Mouse (Mus musculus) c-Kit-positive CD71-positive TER-119-positive erythroid progenitor cells, embryonic 14.5 days (primary cell): ENCODE results near the gene Rgs7.

ENCODE experiments used
- DNase-seq: peaks from one replicate; pipeline ENCODE4 v3.0.0-alpha.2; 2013; ENCODE audit warnings: low spot score

Gene Rgs7

GRCm38 (mm10) chr1:175491861-175492682, at the start of gene Rgs7:
Gene Rgs7 (minus strand): TSS chr1:175492500.
- no peak for DNase-seq

GRCm38 (mm10) chr1:175540700-175541099, 48.4 kb upstream of the Rgs7 start:
- no peak for DNase-seq

DNA sequence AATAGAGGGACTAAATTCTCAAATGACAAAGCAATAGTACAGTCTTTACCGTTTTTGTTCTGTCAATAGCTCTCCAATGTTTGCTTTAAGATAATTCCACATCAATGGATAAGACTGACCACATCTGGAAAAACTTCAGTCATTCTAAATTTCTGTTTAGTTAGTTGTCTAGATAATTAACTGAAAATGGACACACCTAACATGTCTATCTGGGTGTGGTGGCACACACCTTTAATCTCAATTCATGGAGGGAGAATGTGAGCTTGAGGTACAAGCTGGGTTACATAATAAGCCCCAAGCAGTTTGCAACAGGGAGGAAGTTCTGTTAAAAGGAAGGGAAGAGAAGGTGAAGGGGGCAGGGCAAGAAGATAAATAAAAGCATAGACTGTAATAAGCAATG, 45.0 kb upstream of the Rgs7 start:
- no peak for DNase-seq

DNA sequence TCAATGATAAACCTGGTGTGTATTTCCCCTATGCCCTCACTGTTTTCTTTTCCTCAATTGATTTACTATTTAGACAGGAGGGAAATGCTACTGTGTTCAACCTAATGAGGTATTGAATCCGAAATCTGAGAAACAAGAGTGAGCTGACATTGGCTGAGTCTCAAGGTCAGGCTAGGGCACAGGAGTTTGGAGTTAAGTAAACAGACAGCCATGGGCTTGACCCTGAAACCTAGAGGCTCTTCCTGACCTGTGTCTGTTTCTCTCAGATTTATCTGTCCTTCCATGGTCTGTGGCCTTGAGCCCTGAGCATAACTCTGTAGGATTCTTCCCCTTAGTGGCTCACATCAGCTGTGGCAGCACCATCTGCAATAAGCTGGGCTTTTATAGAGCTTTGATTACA, 37.6 kb upstream of the Rgs7 start:
- no peak for DNase-seq

DNA sequence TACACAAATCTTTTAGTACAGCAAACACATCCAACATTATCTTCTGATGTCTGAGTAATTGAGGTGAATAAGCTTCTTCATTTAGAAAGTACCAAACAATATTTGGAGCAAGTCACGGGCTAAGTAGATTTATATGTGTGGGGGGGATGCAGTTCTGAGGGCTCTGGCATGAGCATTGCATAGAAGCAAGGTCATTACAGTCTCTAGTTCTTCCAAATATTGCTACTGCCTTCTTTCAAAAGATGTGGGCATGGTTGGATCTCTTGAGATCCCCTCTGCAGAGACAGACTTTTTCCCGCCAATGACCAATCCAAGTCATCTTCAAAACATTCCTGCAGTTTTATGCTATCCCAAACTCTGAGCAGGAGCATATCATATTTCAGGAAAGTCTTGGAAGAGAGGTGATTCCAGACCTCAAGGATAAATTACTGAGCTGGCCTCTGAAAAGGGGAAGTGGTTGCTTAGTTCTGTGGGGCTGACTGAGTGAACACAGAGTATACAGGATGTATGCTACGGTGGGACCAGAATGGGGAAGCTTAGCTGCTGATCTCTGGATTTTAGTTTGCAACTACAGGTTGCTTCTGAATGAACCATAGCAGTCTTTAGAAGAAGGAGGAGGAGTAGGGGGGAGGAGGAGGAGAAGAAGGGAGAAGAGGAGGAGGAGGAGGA, 32.5 kb upstream of the Rgs7 start:
- DNase-seq = no peak

GRCm38 (mm10) chr1:175523572-175523971, 31.3 kb upstream of the Rgs7 start:
- no peak for DNase-seq

DNA sequence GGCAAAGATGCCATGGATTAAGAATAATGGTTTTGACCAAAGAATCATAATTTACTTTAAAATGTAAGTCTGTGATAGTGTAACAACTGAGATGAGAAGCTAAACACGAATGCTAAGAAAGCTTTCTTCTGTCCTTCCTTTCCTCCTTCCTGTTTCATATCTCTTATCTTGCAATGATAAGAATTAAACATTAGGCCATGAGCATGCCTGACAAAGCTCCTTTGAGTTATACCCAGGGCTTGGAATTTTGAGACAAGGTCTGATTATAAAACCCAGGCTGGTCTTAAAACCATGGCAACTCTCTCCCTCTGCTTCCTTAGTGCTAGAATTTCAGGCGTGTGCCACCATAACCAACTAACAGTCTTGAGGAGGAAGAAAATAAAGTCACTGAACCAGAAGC, 22.2 kb upstream of the Rgs7 start:
- DNase-seq = no peak

DNA sequence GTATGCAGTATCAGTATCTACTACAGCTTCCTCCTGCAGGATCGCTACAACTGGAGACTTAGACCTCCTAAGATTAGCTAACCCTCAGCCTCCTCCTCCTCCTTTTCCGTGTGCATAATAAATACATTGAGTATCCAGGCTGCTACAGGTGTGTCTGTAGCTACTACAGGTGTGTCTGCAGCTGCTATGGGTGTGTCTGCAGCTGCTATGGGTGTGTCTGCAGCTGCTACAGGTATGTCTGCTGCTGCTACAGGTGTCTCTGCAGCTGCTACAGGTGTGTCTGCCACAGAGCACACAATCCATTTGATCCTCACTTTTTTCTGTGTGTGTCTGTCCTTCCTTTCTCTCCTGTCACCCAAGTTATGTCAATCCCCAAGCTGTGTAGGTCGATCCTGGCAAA, 19.9 kb upstream of the Rgs7 start:
- DNase-seq = no peak

GRCm38 (mm10) chr1:175509989-175510388, 17.7 kb upstream of the Rgs7 start:
- DNase-seq = no peak

DNA sequence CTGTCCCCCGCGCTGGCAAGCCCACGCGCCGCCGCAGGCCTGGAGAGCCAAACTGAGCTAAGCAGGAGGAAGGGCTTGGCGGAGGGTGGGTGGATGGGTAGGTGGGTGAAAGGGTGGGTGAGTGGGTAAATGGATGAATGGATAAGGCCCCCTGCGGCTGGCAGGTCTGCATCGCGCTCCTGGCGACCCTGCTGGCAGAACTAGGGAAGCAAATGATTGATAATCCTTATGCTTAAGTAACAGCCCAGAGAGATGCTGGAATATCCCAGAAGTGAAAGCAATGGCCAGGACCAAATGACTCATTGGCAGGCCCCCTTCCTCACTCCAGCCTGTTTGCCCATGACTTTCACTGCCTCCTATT, 363 bp upstream of the Rgs7 start:
- no peak for DNase-seq

DNA sequence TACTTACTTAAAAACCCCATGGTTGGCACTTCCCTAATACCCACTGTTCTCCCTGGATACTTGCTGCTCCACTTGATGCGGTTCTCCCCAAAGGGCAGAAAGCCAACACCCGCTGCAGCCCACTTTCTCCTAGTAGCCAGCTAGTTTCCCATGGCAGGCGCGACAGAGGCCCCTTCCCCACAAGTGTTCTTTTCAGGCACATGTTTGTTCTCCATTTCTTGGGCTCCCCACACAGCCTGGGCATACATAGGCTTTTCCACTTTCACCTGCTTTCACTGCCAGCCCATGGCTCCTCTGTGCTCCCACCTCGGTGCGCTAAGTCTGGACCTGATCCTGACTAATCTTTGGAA, 814 bp downstream of the Rgs7 start:
- no peak for DNase-seq

DNA sequence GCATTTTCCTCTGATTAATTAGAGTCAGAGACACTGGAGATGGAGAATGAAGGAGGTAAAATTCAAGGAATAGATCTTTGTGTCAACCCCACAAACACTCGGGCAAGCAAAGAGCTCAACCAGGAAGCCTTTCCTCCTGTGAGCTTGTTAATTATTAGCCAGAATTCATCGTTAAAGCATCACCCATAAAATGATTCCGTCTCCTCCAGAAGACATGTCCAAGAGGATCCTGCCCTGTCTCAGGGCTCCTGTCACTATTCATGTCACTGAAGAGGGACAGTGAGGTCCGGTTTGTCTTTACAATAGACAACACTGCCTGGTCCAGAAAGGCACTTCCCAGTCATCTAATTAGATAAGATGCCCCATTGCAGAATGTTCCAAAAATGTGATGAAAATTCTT, 7.2 kb downstream of the Rgs7 start:
- no peak for DNase-seq

DNA sequence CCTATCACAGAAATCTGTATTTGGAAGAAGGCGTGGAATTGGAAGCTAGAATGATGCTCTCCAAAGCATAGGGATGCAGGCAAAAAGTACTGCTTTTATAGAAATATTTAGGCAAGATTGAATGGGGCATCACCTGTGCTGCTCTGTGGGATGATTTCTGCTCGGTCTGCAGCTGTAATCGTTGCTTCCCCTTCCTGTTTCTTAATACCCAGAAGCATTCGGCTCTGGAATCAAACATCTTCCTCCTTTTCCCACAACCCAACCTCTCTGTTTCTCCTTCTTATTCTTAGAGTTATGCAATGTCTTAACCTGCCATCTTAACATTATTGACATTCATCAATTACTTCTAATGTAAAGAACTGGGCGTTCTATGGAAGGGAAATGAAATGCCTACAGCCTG, 19.2 kb downstream of the Rgs7 start:
- no peak for DNase-seq

GRCm38 (mm10) chr1:175469087-175469788, 23.1 kb downstream of the Rgs7 start:
- no peak for DNase-seq

DNA sequence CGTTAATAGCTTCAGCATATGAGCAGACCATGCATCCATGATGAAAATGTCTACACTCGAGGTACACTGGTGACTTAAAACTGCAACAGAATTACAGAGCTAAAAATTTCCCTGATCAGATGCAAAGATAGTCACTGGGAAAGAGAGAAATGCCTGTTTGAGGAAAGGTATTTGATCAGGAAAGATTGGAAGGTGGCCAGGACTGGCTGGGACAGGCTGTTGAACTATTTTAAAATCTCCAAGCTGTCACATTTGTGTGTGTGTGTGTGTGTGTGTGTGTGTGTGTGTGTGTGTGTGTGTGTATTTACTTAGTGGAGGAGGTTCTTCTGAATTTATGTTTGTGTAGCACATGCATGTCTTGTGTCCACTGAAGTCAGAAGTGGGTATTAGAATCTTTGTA, 27.7 kb downstream of the Rgs7 start:
- DNase-seq = no peak

- DNase-seq = no peak
These were observed 29.9 kb downstream of the Rgs7 start for GRCm38 (mm10) chr1:175462351-175462750.

GRCm38 (mm10) chr1:175454041-175454636, 38.2 kb downstream of the Rgs7 start:
- no peak for DNase-seq

- DNase-seq = no peak
These were observed 44.3 kb downstream of the Rgs7 start for GRCm38 (mm10) chr1:175448017-175448416.

DNA sequence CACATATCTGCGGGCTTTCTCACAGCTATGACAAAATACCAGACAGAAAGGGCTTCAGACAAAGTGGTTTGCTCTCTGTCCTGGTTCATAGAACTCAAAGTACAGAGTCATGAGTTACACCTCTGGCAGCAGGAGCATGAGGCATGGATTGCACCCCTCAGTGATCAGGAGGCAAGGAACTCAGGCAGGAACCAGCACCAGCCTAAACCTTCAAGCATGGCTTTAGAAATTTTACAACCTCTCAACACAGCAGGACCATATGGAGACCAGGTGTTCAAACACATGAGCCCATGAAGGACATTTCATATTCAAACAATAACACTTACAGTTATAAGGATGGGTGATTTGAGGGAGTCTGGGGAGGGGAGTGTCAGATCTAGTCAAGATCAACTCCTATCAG, 49.4 kb downstream of the Rgs7 start:
- DNase-seq = no peak

GRCm38 (mm10) chr1:175442025-175442424, 50.3 kb downstream of the Rgs7 start:
- no peak for DNase-seq

DNA sequence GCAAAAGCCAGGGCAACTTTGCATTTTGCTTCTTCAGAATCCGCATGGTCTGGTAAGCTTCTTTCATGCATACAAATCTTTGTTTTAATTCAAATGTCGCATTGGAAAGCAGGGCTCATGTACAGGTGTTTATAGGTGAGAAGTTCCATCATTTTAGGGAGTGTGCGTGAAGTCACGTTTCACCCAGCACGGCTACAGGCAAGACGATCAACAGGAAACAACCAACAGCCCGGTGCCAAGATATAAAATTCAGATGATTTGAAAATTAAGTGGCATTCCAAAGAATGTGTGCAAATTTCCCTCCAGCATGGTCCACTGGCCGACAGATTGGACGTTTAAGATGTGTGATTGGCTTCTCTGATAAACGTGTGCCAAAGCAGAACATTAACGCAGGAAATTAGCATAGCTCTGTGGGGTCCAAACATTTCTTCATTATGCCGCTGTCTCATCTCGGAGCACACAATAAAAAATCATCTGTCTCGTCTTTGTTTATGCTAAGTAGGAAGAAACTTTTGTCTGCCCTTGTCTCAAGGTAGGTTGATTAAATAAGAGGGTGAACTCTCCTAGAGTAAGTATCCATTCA, 58.6 kb downstream of the Rgs7 start:
- DNase-seq = no peak

- DNase-seq = no peak
These were observed 59.2 kb downstream of the Rgs7 start for GRCm38 (mm10) chr1:175433128-175433527.
